Mouse (Mus musculus) limb, embryonic 14.5 days (tissue): ENCODE data around the gene Aph1c. TPM values are rescaled to one million over a fixed set of nuclear protein-coding genes. Genes with fewer than 3 reads are reported as not detected.
"Not testable (repeated sequence)": the region's sequence is repeated elsewhere in the genome, so short reads cannot be mapped to it uniquely, and the experiment has no call there.

Source experiments
- ATAC-seq: fragments of 200-750 bp; cut with Nextera tagmentation; 2 replicates; pipeline ENCODE4 v1.8.0; 2017; ENCODE audit warnings: low read depth, moderate number of reproducible peaks, moderate TSS enrichment; ENCODE audit not compliant: low FRiP score
- DNase-seq: peaks from one replicate; pipeline ENCODE4 v3.0.0-alpha.2; 2015; ENCODE audit warnings: low spot score
- H3K27ac ChIP-seq: fragments of 300-500 bp; sonication (generic); replicated peaks from 2 replicates; pipeline ENCODE4 v1.5.1; 2014; ENCODE audit warnings: low read depth, mild to moderate bottlenecking, low read length, moderate library complexity, mixed read lengths
- H3K27me3 ChIP-seq: fragments of 300-500 bp; sonication (generic); 2 replicates; pipeline ENCODE4 v1.6.1; 2014; ENCODE audit warnings: low read length, mixed read lengths; ENCODE audit not compliant: control insufficient read depth, insufficient read depth
- H3K36me3 ChIP-seq: fragments of 300-500 bp; sonication (generic); 2 replicates; pipeline ENCODE4 v1.6.1; 2014; ENCODE audit warnings: mild to moderate bottlenecking, low read length, moderate library complexity, mixed read lengths; ENCODE audit not compliant: control insufficient read depth, insufficient read depth
- H3K4me1 ChIP-seq: fragments of 300-500 bp; sonication (generic); 2 replicates; pipeline ENCODE4 v1.6.1; 2014; ENCODE audit warnings: antibody characterized with exemption, low read length, mixed read lengths; ENCODE audit not compliant: control insufficient read depth, insufficient read depth
- H3K4me2 ChIP-seq: fragments of 300-500 bp; sonication (generic); replicated peaks from 2 replicates; pipeline ENCODE4 v1.6.1; 2014; ENCODE audit warnings: low read depth, mild to moderate bottlenecking, low read length, moderate library complexity; ENCODE audit not compliant: severe bottlenecking
- H3K4me3 ChIP-seq: fragments of 300-500 bp; sonication (generic); replicated peaks from 2 replicates; pipeline ENCODE4 v1.5.1; 2014; ENCODE audit warnings: low read length
- H3K9ac ChIP-seq: fragments of 300-500 bp; sonication (generic); 2 replicates; pipeline ENCODE4 v1.6.1; 2014; ENCODE audit warnings: mild to moderate bottlenecking, low read depth, low read length, moderate library complexity; ENCODE audit not compliant: severe bottlenecking
- H3K9me3 ChIP-seq: fragments of 300-500 bp; sonication (generic); 2 replicates; pipeline ENCODE4 v1.6.1; 2016; ENCODE audit warnings: low read length; ENCODE audit not compliant: control insufficient read depth
- POLR2A ChIP-seq: fragments of 200-500 bp; IDR thresholded peaks from 2 replicates; pipeline ENCODE4 v1.8.0; 2012; ENCODE audit warnings: inconsistent platforms, mild to moderate bottlenecking, moderate library complexity, borderline replicate concordance; ENCODE audit not compliant: insufficient read depth, insufficient read length; ENCODE audit errors: extremely low read depth
- WGBS: fragments of 180-500 bp; shearing (Covaris S2); extraction: QIAGEN DNeasy Blood & Tissue Kit; methylation state at CpG from one replicate; pipeline ENCODE4 v1.1.7; 2014; 5-methylcytosine and 5-hydroxymethylcytosine counted together
- polyA plus RNA-seq, 2 experiments: library from polyadenylated mRNA; depleted of rRNA in 1 of 2; stranded (reverse) in 1 of 2; unstranded in 1 of 2; fragments of >200 nt; fragmentation: Nextera tagmentation in 1 of 2; extraction: Ambion mirVana in 1 of 2; gene quantifications; 2 replicates each; pipeline versions ENCODE4 v1.2.1 to v1.2.3; 2012 to 2014

The Aph1c gene
- polyA plus RNA-seq, 2 experiments: 2.5 to 4.3 TPM

- H3K4me3 ChIP-seq: no peak overlapping the region
- H3K27ac ChIP-seq: no peak overlapping the region
- no peaks in the 10 kb centered on the region for H3K9me3 ChIP-seq
- no peak for ATAC-seq
- 65% methylated on average over 12 of the region's 12 CpGs for WGBS
- no peaks in the 10 kb centered on the region for H3K36me3 ChIP-seq
- peaks cover 4% of the 10 kb centered on the region; the same call in 1 of the 2 replicates for H3K4me1 ChIP-seq
- H3K4me2 ChIP-seq: no peak overlapping the region
- no peak for DNase-seq
- no peak overlapping the region for H3K9ac ChIP-seq
- TF ChIP-seq POLR2A: no peak
- H3K27me3 ChIP-seq: no peaks in the 10 kb centered on the region; the same call in 1 of the 2 replicates
Measured at GRCm38 (mm10) chr9:66801947-66802346, 32.6 kb downstream of the Aph1c start.

- H3K27ac ChIP-seq: peak within 1 kb of the TSS; percentile 48; the same call in 1 of the 2 replicates
- no peaks in the 10 kb centered on the region for H3K36me3 ChIP-seq
- peaks cover 1% of the 10 kb centered on the region; the same call in 1 of the 2 replicates for H3K4me1 ChIP-seq
- DNase-seq: no peak
- no peak for TF ChIP-seq POLR2A
- WGBS: 59% methylated on average over 5 of the region's 5 CpGs
- ATAC-seq: no peak
- no peak within 1 kb of the TSS; the same call in 1 of the 2 replicates for H3K9ac ChIP-seq
- H3K27me3 ChIP-seq: no peaks in the 10 kb centered on the region
- peak within 1 kb of the TSS; percentile 64 for H3K4me3 ChIP-seq
- H3K9me3 ChIP-seq: no peaks in the 10 kb centered on the region
- H3K4me2 ChIP-seq: peak within 1 kb of the TSS; percentile 63
Measured at GRCm38 (mm10) chr9:66796739-66797138, 37.8 kb downstream of the Aph1c start, which contains the start of gene Gm10647. Gene Gm10647, plus strand, starts transcription at chr9:66797039.

- under 1% methylated on average over 34 of the region's 42 CpGs for WGBS
- Histone ChIP-seq H3K4me2 (peak within 1 kb of the TSS; percentile 63), H3K4me1 (no peaks in the 10 kb centered on the region), H3K27ac (peak within 1 kb of the TSS; percentile 84), H3K9me3 (no peaks in the 10 kb centered on the region), H3K4me3 (peak within 1 kb of the TSS; percentile 64), H3K27me3 (no peaks in the 10 kb centered on the region), H3K9ac (peak within 1 kb of the TSS; percentile 73), H3K36me3 (no peaks in the 10 kb centered on the region)
- DNase-seq (peak; percentile 98), ATAC-seq (peak; percentile 97)
- no peak; the same call in 1 of the 2 replicates for TF ChIP-seq POLR2A
Measured at GRCm38 (mm10) chr9:66795464-66796324, 38.8 kb downstream of the Aph1c start, which contains the start of gene Aph1b. Gene Aph1b, minus strand, starts transcription at chr9:66795490.

GRCm38 (mm10) chr9:66794629-66795463 lies 39.7 kb downstream of the Aph1c start:
- DNase-seq (peak; percentile 14), ATAC-seq (peak; percentile 10; the same call in 1 of the 2 replicates)
- H3K27me3 ChIP-seq: no peaks in the 10 kb centered on the region
- H3K27ac ChIP-seq: peak overlapping the region; percentile 84
- TF ChIP-seq POLR2A: no peak
- H3K4me3 ChIP-seq: peak overlapping the region; percentile 64
- no peaks in the 10 kb centered on the region for H3K4me1 ChIP-seq
- H3K4me2 ChIP-seq: peak overlapping the region; percentile 63
- H3K9me3 ChIP-seq: no peaks in the 10 kb centered on the region
- H3K36me3 ChIP-seq: no peaks in the 10 kb centered on the region
- peak overlapping the region; percentile 73 for H3K9ac ChIP-seq
- WGBS: 1% methylated on average over 43 of the region's 43 CpGs

GRCm38 (mm10) chr9:66787821-66788220 lies 46.7 kb downstream of the Aph1c start:
- Histone ChIP-seq H3K27me3 (no peaks in the 10 kb centered on the region), H3K9ac (no peak overlapping the region), H3K4me3 (no peak overlapping the region), H3K27ac (no peak overlapping the region), H3K4me2 (no peak overlapping the region), H3K9me3 (no peaks in the 10 kb centered on the region), H3K4me1 (no peaks in the 10 kb centered on the region), H3K36me3 (0 out of 2 replicates have a peak, but pooled peaks cover 4% of the 10 kb centered on the region)
- ATAC-seq (no peak), DNase-seq (peak; percentile 70)
- TF ChIP-seq POLR2A: no peak
- 6% methylated on average over 2 of the region's 2 CpGs for WGBS

GRCm38 (mm10) chr9:66784552-66784951 lies 50.0 kb downstream of the Aph1c start:
- not testable (repeated sequence) for H3K4me2 ChIP-seq, DNase-seq, H3K27me3 ChIP-seq, H3K27ac ChIP-seq, H3K4me3 ChIP-seq, H3K36me3 ChIP-seq, ATAC-seq, H3K9me3 ChIP-seq, H3K4me1 ChIP-seq, H3K9ac ChIP-seq
- WGBS: no CpG with 5 or more reads among the region's 3 CpGs
